Mouse (Mus musculus) midbrain, embryonic 13.5 days (tissue): ENCODE data around the gene Dhrs7c. TPM values are rescaled to one million over a fixed set of nuclear protein-coding genes. Genes with fewer than 3 reads are reported as not detected.
A peak's percentile ranks its signal among the peaks of the same experiment; 100 is the strongest.

ENCODE experiments used
- ATAC-seq: fragments of 200-750 bp; cut with Nextera tagmentation; 2 replicates; pipeline ENCODE4 v1.8.0; 2017; ENCODE audit warnings: mild to moderate bottlenecking, moderate TSS enrichment, moderate library complexity
- H3K27ac ChIP-seq: fragments of 300-500 bp; sonication (generic); 2 replicates; pipeline ENCODE4 v1.5.1; 2015; ENCODE audit warnings: inconsistent platforms, mild to moderate bottlenecking, moderate library complexity
- H3K27me3 ChIP-seq: fragments of 300-500 bp; sonication (generic); 2 replicates; pipeline ENCODE4 v1.6.1; 2015; ENCODE audit warnings: mild to moderate bottlenecking, inconsistent platforms
- H3K36me3 ChIP-seq: fragments of 300-500 bp; sonication (generic); 2 replicates; pipeline ENCODE4 v1.6.1; 2015; ENCODE audit warnings: mild to moderate bottlenecking, inconsistent platforms
- H3K4me1 ChIP-seq: fragments of 300-500 bp; sonication (generic); replicated peaks from 2 replicates; pipeline ENCODE4 v1.6.1; 2015; ENCODE audit warnings: inconsistent platforms
- H3K4me2 ChIP-seq: fragments of 300-500 bp; sonication (generic); replicated peaks from 2 replicates; pipeline ENCODE4 v1.6.1; 2015; ENCODE audit warnings: moderate library complexity, mild to moderate bottlenecking, inconsistent platforms
- H3K4me3 ChIP-seq: fragments of 300-500 bp; sonication (generic); replicated peaks from 2 replicates; pipeline ENCODE4 v1.5.1; 2015; ENCODE audit warnings: mild to moderate bottlenecking, inconsistent platforms
- H3K9ac ChIP-seq: fragments of 300-500 bp; sonication (generic); replicated peaks from 2 replicates; pipeline ENCODE4 v1.6.1; 2015; ENCODE audit warnings: mild to moderate bottlenecking, inconsistent platforms
- H3K9me3 ChIP-seq: fragments of 300-500 bp; sonication (generic); 2 replicates; pipeline ENCODE4 v1.6.1; 2016; ENCODE audit warnings: mild to moderate bottlenecking, inconsistent platforms
- WGBS: fragments of 180-500 bp; shearing (Covaris S2); methylation state at CpG from one replicate; pipeline ENCODE4 v1.1.7; 2015; 5-methylcytosine and 5-hydroxymethylcytosine counted together
- polyA plus RNA-seq: library from polyadenylated mRNA; unstranded; fragments of >200 nt; fragmentation: Nextera tagmentation; extraction: Ambion mirVana; gene quantifications from 2 replicates; pipeline ENCODE4 v1.2.1, GENCODE M21; 2015

Gene Dhrs7c
- polyA plus RNA-seq, 1 experiment from 2014 or later: not detected

GRCm38 (mm10) chr11:67808051-67808450, 10.1 kb downstream of the Dhrs7c start:
- Histone ChIP-seq H3K4me2 (no peak overlapping the region), H3K4me1 (no peaks in the 10 kb centered on the region), H3K4me3 (no peak overlapping the region), H3K36me3 (no peaks in the 10 kb centered on the region), H3K9me3 (no peaks in the 10 kb centered on the region), H3K27me3 (no peaks in the 10 kb centered on the region), H3K9ac (no peak overlapping the region), H3K27ac (no peak overlapping the region)
- no peak for ATAC-seq
- WGBS: 79% methylated on average over 5 of the region's 5 CpGs

DNA sequence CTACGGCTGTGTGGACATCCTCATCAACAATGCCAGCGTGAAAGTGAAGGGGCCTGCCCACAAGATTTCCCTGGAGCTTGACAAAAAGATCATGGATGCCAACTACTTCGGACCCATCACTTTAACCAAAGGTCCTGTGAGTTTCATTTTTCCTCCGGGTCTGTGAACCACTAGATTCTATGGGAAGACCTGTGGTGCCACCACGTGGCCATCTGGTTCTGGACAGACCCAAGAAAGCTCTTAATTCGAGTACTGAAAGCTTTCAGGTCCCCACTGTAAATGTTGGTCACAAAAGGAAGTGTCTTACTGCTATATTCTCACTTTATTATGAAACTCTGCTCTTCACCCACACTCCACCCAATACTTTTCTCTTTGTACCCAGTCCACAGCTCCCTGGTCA, 13.5 kb downstream of the Dhrs7c start:
- H3K4me1 ChIP-seq: no peaks in the 10 kb centered on the region
- H3K27ac ChIP-seq: no peak overlapping the region
- H3K36me3 ChIP-seq: no peaks in the 10 kb centered on the region
- ATAC-seq: no peak
- no peaks in the 10 kb centered on the region for H3K27me3 ChIP-seq
- 86% methylated on average over 6 of the region's 6 CpGs for WGBS
- no peaks in the 10 kb centered on the region for H3K9me3 ChIP-seq
- H3K4me2 ChIP-seq: no peak overlapping the region
- H3K4me3 ChIP-seq: no peak overlapping the region
- H3K9ac ChIP-seq: no peak overlapping the region

- Histone ChIP-seq H3K9ac (no peak overlapping the region), H3K4me2 (peak overlapping the region; percentile 33), H3K27ac (no peak overlapping the region), H3K4me3 (no peak overlapping the region), H3K36me3 (no peaks in the 10 kb centered on the region), H3K9me3 (no peaks in the 10 kb centered on the region), H3K4me1 (0 out of 2 replicates have a peak, but pooled peaks cover 3% of the 10 kb centered on the region), H3K27me3 (no peaks in the 10 kb centered on the region)
- ATAC-seq: 0 out of 2 replicates have a peak, but pooled peaks have one; percentile 48
- WGBS: 18% methylated on average over 5 of the region's 5 CpGs
Measured at GRCm38 (mm10) chr11:67819604-67820003, 21.6 kb downstream of the Dhrs7c start.

GRCm38 (mm10) chr11:67820221-67820620, 22.2 kb downstream of the Dhrs7c start:
- Histone ChIP-seq H3K4me2 (no peak overlapping the region), H3K27ac (no peak overlapping the region), H3K4me1 (0 out of 2 replicates have a peak, but pooled peaks cover 3% of the 10 kb centered on the region), H3K36me3 (no peaks in the 10 kb centered on the region), H3K9me3 (no peaks in the 10 kb centered on the region), H3K4me3 (no peak overlapping the region), H3K27me3 (no peaks in the 10 kb centered on the region), H3K9ac (no peak overlapping the region)
- WGBS: 27% methylated on average over 4 of the region's 4 CpGs
- ATAC-seq: no peak

DNA sequence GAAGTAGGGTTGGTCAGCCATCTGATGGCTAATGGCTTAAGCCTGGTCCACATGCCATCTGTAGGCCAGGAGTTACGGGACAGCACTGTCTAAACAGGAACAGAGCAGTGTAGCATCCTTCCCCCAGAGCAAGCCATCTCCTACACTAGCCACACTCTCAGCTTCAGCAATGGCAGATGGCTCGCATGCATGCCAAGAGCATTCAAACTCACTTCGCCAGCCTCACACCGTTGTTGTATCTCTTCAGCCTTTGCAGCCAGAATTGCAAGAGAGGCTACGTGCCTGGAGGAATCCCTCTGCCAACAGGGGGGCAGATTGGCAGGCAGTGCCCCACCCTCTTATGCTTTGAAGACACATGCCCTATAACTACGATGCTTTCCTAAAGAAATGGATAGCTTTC, 23.6 kb downstream of the Dhrs7c start:
- Histone ChIP-seq H3K4me1 (0 out of 2 replicates have a peak, but pooled peaks cover 3% of the 10 kb centered on the region), H3K36me3 (no peaks in the 10 kb centered on the region), H3K4me3 (no peak overlapping the region), H3K27me3 (no peaks in the 10 kb centered on the region), H3K27ac (no peak overlapping the region), H3K9ac (no peak overlapping the region), H3K9me3 (no peaks in the 10 kb centered on the region), H3K4me2 (no peak overlapping the region)
- ATAC-seq: no peak
- WGBS: 94% methylated on average over 6 of the region's 6 CpGs

- no peak overlapping the region for H3K27ac ChIP-seq
- H3K9ac ChIP-seq: no peak overlapping the region
- no peaks in the 10 kb centered on the region for H3K9me3 ChIP-seq
- WGBS: 58% methylated on average over 12 of the region's 12 CpGs
- H3K4me2 ChIP-seq: no peak overlapping the region
- no peaks in the 10 kb centered on the region for H3K27me3 ChIP-seq
- no peak for ATAC-seq
- H3K4me1 ChIP-seq: no peaks in the 10 kb centered on the region
- H3K4me3 ChIP-seq: no peak overlapping the region
- H3K36me3 ChIP-seq: no peaks in the 10 kb centered on the region
Measured at GRCm38 (mm10) chr11:67828360-67829059, 30.5 kb downstream of the Dhrs7c start.

DNA sequence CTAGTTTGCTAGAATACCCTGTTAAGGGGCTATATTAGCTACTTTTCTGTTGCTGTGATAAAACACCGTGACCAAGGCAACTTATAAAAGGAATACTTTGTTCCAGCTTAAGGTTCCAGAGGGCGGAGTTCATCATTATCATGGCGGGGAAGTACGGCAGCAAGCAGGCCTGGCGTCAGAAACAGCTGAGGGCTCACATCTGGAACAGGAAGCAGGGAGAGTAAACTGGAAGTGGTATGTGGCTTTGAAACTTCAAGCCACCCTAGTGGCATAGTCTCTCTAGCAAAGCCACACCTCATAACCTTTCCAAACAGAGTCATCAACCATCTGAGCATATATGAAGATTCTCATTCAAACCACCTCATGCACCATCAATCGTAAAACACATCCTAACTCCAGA, 31.5 kb downstream of the Dhrs7c start:
- no peaks in the 10 kb centered on the region for H3K27me3 ChIP-seq
- H3K27ac ChIP-seq: no peak overlapping the region
- H3K9ac ChIP-seq: no peak overlapping the region
- no peak for ATAC-seq
- WGBS: 85% methylated on average over 6 of the region's 6 CpGs
- H3K36me3 ChIP-seq: no peaks in the 10 kb centered on the region
- H3K4me3 ChIP-seq: no peak overlapping the region
- no peaks in the 10 kb centered on the region for H3K4me1 ChIP-seq
- no peaks in the 10 kb centered on the region for H3K9me3 ChIP-seq
- no peak overlapping the region for H3K4me2 ChIP-seq

- no peak overlapping the region for H3K9ac ChIP-seq
- no peaks in the 10 kb centered on the region for H3K9me3 ChIP-seq
- no peaks in the 10 kb centered on the region for H3K36me3 ChIP-seq
- H3K27ac ChIP-seq: no peak overlapping the region
- no peaks in the 10 kb centered on the region for H3K27me3 ChIP-seq
- WGBS: 84% methylated on average over 5 of the region's 5 CpGs
- H3K4me3 ChIP-seq: no peak overlapping the region
- no peak for ATAC-seq
- no peak overlapping the region for H3K4me2 ChIP-seq
- H3K4me1 ChIP-seq: no peaks in the 10 kb centered on the region
Measured at GRCm38 (mm10) chr11:67831820-67832219, 33.8 kb downstream of the Dhrs7c start.

DNA sequence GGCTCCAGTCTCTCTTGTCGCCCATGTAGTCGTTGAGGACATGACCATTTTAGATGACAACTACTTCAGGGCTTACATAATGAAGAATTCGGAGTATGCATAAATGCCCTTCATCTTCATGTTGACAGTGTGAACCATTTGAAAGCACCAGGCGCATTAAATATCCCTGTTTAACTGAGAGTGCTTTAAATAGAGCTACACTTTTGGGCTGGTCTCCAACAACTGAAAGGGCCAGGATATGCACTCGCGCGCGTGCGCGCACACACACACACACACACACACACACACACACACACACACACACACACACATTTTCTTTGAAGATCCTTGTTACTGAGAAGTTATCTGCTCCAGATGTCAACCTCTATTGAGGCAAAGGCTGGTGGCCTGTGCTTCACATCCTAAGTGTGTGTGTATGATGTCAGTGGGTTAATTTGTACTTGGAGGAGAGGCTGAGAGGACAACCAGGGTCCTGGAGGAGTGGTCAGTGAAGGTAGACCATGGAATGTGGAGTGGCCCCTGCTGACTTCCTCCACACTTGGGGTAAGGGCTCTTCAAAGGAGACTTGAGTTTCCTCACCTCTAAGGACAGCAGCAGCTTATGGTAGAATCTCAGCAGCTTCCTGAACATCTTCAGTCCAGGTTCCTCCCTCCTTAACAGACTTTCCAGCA, 37.6 kb downstream of the Dhrs7c start:
- no peaks in the 10 kb centered on the region for H3K4me1 ChIP-seq
- H3K9ac ChIP-seq: no peak overlapping the region
- H3K27ac ChIP-seq: no peak overlapping the region
- H3K4me2 ChIP-seq: no peak overlapping the region
- H3K27me3 ChIP-seq: no peaks in the 10 kb centered on the region
- no peaks in the 10 kb centered on the region for H3K36me3 ChIP-seq
- WGBS: 92% methylated on average over 10 of the region's 10 CpGs
- no peak for ATAC-seq
- H3K4me3 ChIP-seq: no peak overlapping the region
- H3K9me3 ChIP-seq: no peaks in the 10 kb centered on the region

- Histone ChIP-seq H3K4me1 (no peaks in the 10 kb centered on the region), H3K9ac (no peak overlapping the region), H3K27me3 (no peaks in the 10 kb centered on the region), H3K4me2 (no peak overlapping the region), H3K36me3 (no peaks in the 10 kb centered on the region), H3K4me3 (no peak overlapping the region), H3K9me3 (no peaks in the 10 kb centered on the region), H3K27ac (no peak overlapping the region)
- ATAC-seq: no peak
- WGBS: 90% methylated on average over 1 of the region's 1 CpGs
Measured at GRCm38 (mm10) chr11:67839810-67840209, 41.8 kb downstream of the Dhrs7c start.

- Histone ChIP-seq H3K27ac (no peak overlapping the region), H3K27me3 (no peaks in the 10 kb centered on the region), H3K4me2 (no peak overlapping the region), H3K36me3 (no peaks in the 10 kb centered on the region), H3K4me1 (no peaks in the 10 kb centered on the region), H3K4me3 (no peak overlapping the region), H3K9me3 (no peaks in the 10 kb centered on the region), H3K9ac (no peak overlapping the region)
- ATAC-seq: no peak
- 85% methylated on average over 4 of the region's 4 CpGs for WGBS
Measured at GRCm38 (mm10) chr11:67845193-67845592, 47.2 kb downstream of the Dhrs7c start.

GRCm38 (mm10) chr11:67851770-67852169, 53.8 kb downstream of the Dhrs7c start:
- Histone ChIP-seq H3K4me3 (no peak overlapping the region), H3K4me2 (no peak overlapping the region), H3K36me3 (no peaks in the 10 kb centered on the region), H3K9ac (no peak overlapping the region), H3K4me1 (no peaks in the 10 kb centered on the region), H3K27me3 (no peaks in the 10 kb centered on the region), H3K27ac (no peak overlapping the region), H3K9me3 (no peaks in the 10 kb centered on the region)
- no peak for ATAC-seq
- WGBS: 79% methylated on average over 5 of the region's 5 CpGs
